Mouse (Mus musculus) bone marrow, adult 2 months (tissue): Measurements from ENCODE around the gene Efna5.

Experiments
- CTCF ChIP-seq: fragments of 200-500 bp; IDR thresholded peaks from 2 replicates; pipeline ENCODE4 v1.5.1; 2011; ENCODE audit warnings: low read length, control low read depth; ENCODE audit not compliant: control insufficient read depth, insufficient read depth
- POLR2A ChIP-seq: fragments of 200-500 bp; IDR thresholded peaks from 2 replicates; pipeline ENCODE4 v1.6.1; 2011; ENCODE audit warnings: low read depth, mild to moderate bottlenecking, control low read depth, low read length, borderline replicate concordance; ENCODE audit not compliant: control insufficient read depth

DNA sequence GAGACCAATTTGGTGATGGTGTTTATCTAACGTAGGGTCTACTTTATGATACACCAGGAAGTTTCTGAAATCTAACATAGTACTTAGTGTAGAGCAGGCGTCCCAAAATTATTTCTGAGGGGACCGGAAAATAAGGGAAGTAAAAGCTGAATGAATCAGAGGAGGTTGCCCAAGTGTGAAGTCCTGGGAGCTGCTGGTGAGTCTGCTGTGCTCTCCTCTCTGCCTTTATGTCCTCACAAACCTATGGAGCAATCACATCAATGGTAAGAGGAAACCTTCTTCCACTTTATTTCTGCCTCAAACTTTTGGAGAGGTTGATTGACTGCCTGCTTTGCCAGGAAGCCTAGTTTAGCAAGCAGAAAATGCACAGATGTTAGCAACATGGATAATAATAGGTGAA lies 257.9 kb downstream of the Efna5 start:
- TF ChIP-seq POLR2A = no peak
- TF ChIP-seq CTCF = no peak
